Mouse (Mus musculus) thymus, adult 2 months (tissue): ENCODE results near the gene Ager.

Source experiments
- CTCF ChIP-seq: fragments of 200-500 bp; IDR thresholded peaks from 2 replicates; pipeline ENCODE4 v1.5.1; 2012; ENCODE audit warnings: mild to moderate bottlenecking, control low read depth, low read length, moderate library complexity, borderline replicate concordance; ENCODE audit not compliant: control insufficient read depth, poor library complexity, insufficient read depth; ENCODE audit errors: extremely low read depth
- POLR2A ChIP-seq: fragments of 200-500 bp; IDR thresholded peaks from 2 replicates; pipeline ENCODE4 v1.6.1; 2012; ENCODE audit warnings: mild to moderate bottlenecking, low read length, control low read depth, moderate library complexity; ENCODE audit not compliant: control insufficient read depth, poor library complexity, insufficient read depth; ENCODE audit errors: extremely low read depth

DNA sequence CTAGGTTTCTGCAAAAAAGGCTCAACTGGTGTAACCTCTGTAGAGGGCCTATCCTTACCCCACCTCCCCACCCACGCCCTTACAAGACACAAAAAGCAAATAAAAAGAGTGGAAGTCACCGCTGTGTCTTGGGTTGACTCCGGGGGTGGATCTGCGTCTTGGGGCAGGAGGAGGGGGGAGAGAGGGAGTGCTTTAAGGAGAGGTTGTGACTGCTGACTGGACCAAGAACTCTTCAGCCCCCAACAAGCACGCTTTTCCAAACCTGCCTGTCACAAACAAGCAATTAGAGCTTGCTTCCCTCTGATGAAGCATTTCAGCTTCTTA lies 30.9 kb downstream of the Ager start:
- TF ChIP-seq POLR2A: no peak
- TF ChIP-seq CTCF: no peak
